Mouse (Mus musculus): ENCODE data around the gene Tsc22d1. TPM values are rescaled to one million over a fixed set of nuclear protein-coding genes. Genes with fewer than 3 reads are reported as not detected.

Tsc22d1 gene
- total and polyA plus RNA-seq, 3 experiments = 7.0 to 26.4 (median 14.6) TPM

GRCm38 (mm10) chr14:76521308-76521707, 106.5 kb downstream of the Tsc22d1 start:
- Histone ChIP-seq H3K9me3 (replicated peaks) (peaks cover 24% of the 10 kb centered on the region), H3K27me3 (ENCODE audit: insufficient read depth, low read length) (no peaks in the 10 kb centered on the region), H3K4me1 (ENCODE audit: insufficient read depth, low read depth, low read length) (no peaks in the 10 kb centered on the region), H3K36me3 (replicated peaks) (no peaks in the 10 kb centered on the region), H3K4me3 (ENCODE audit: low read depth, low read length) (no peak overlapping the region)
- ATAC-seq (ENCODE audit: extremely low read depth, insufficient number of reproducible peaks, low FRiP score, poor library complexity, severe bottlenecking) (no peak), DNase-seq (ENCODE audit: low spot score) (no peak)
- no peak for TF ChIP-seq POLR2AphosphoS5 (IDR thresholded peaks at IDR 0.05; ENCODE audit: insufficient replicate concordance, low read depth, low read length)
- TF ChIP-seq GATA2 (IDR thresholded peaks at IDR 0.05; ENCODE audit: borderline replicate concordance, low read depth, low read length) = no peak
- no peak for TF ChIP-seq TAL1 (conservative IDR thresholded peaks at IDR 0.05; ENCODE audit: low read depth, low read length)
- no peak for TF ChIP-seq CTCF (IDR thresholded peaks at IDR 0.05; ENCODE audit: low read depth, low read length)
- TF ChIP-seq GATA1 (IDR thresholded peaks at IDR 0.05; ENCODE audit: borderline replicate concordance, low read length) = no peak

GRCm38 (mm10) chr14:76523344-76523743, 108.6 kb downstream of the Tsc22d1 start:
- Histone ChIP-seq H3K27me3 (ENCODE audit: insufficient read depth, low read length) (no peaks in the 10 kb centered on the region), H3K4me3 (ENCODE audit: low read depth, low read length) (no peak overlapping the region), H3K9me3 (replicated peaks) (peaks cover 27% of the 10 kb centered on the region), H3K4me1 (ENCODE audit: insufficient read depth, low read depth, low read length) (no peaks in the 10 kb centered on the region), H3K36me3 (replicated peaks) (no peaks in the 10 kb centered on the region)
- ATAC-seq (ENCODE audit: extremely low read depth, insufficient number of reproducible peaks, low FRiP score, poor library complexity, severe bottlenecking) (no peak), DNase-seq (ENCODE audit: low spot score) (no peak)
- TF ChIP-seq GATA2 (IDR thresholded peaks at IDR 0.05; ENCODE audit: borderline replicate concordance, low read depth, low read length) (no peak), TAL1 (conservative IDR thresholded peaks at IDR 0.05; ENCODE audit: low read depth, low read length) (no peak), CTCF (IDR thresholded peaks at IDR 0.05; ENCODE audit: low read depth, low read length) (no peak), POLR2AphosphoS5 (IDR thresholded peaks at IDR 0.05; ENCODE audit: insufficient replicate concordance, low read depth, low read length) (no peak), GATA1 (IDR thresholded peaks at IDR 0.05; ENCODE audit: borderline replicate concordance, low read length) (no peak)

GRCm38 (mm10) chr14:76526467-76526866, 111.7 kb downstream of the Tsc22d1 start:
- H3K4me1 ChIP-seq (ENCODE audit: insufficient read depth, low read depth, low read length) = peaks cover 5% of the 10 kb centered on the region; the same call in 1 of the 2 replicates
- no peak for DNase-seq (ENCODE audit: low spot score)
- H3K4me3 ChIP-seq (ENCODE audit: low read depth, low read length) = no peak overlapping the region
- TF ChIP-seq GATA1 (IDR thresholded peaks at IDR 0.05; ENCODE audit: borderline replicate concordance, low read length) (no peak), TAL1 (conservative IDR thresholded peaks at IDR 0.05; ENCODE audit: low read depth, low read length) (no peak), GATA2 (IDR thresholded peaks at IDR 0.05; ENCODE audit: borderline replicate concordance, low read depth, low read length) (no peak), POLR2AphosphoS5 (IDR thresholded peaks at IDR 0.05; ENCODE audit: insufficient replicate concordance, low read depth, low read length) (no peak), CTCF (IDR thresholded peaks at IDR 0.05; ENCODE audit: low read depth, low read length) (no peak)
- H3K9me3 ChIP-seq (replicated peaks) = peaks cover 35% of the 10 kb centered on the region
- ATAC-seq (ENCODE audit: extremely low read depth, insufficient number of reproducible peaks, low FRiP score, poor library complexity, severe bottlenecking) = no peak
- no peaks in the 10 kb centered on the region for H3K36me3 ChIP-seq (replicated peaks)
- no peaks in the 10 kb centered on the region for H3K27me3 ChIP-seq (ENCODE audit: insufficient read depth, low read length)

- no peak for DNase-seq (ENCODE audit: low spot score)
- Histone ChIP-seq H3K27me3 (ENCODE audit: insufficient read depth, low read length) (no peaks in the 10 kb centered on the region), H3K4me1 (ENCODE audit: insufficient read depth, low read depth, low read length) (peaks cover 10% of the 10 kb centered on the region; the same call in 1 of the 2 replicates), H3K9me3 (replicated peaks) (peaks cover 38% of the 10 kb centered on the region), H3K36me3 (replicated peaks) (no peaks in the 10 kb centered on the region), H3K4me3 (ENCODE audit: low read depth, low read length) (no peak overlapping the region)
- ATAC-seq (ENCODE audit: extremely low read depth, insufficient number of reproducible peaks, low FRiP score, poor library complexity, severe bottlenecking) = no peak
- TF ChIP-seq TAL1 (conservative IDR thresholded peaks at IDR 0.05; ENCODE audit: low read depth, low read length) = no peak
- no peak for TF ChIP-seq GATA2 (IDR thresholded peaks at IDR 0.05; ENCODE audit: borderline replicate concordance, low read depth, low read length)
- no peak for TF ChIP-seq CTCF (IDR thresholded peaks at IDR 0.05; ENCODE audit: low read depth, low read length)
- TF ChIP-seq POLR2AphosphoS5 (IDR thresholded peaks at IDR 0.05; ENCODE audit: insufficient replicate concordance, low read depth, low read length) = no peak
- TF ChIP-seq GATA1 (IDR thresholded peaks at IDR 0.05; ENCODE audit: borderline replicate concordance, low read length) = no peak
These were observed 112.4 kb downstream of the Tsc22d1 start for GRCm38 (mm10) chr14:76527030-76527719.

- Histone ChIP-seq H3K36me3 (replicated peaks) (no peaks in the 10 kb centered on the region), H3K4me1 (ENCODE audit: insufficient read depth, low read depth, low read length) (peaks cover 10% of the 10 kb centered on the region), H3K9me3 (replicated peaks) (peaks cover 39% of the 10 kb centered on the region), H3K4me3 (ENCODE audit: low read depth, low read length) (no peak overlapping the region; the same call in 1 of the 2 replicates), H3K27me3 (ENCODE audit: insufficient read depth, low read length) (no peaks in the 10 kb centered on the region)
- no peak for ATAC-seq (ENCODE audit: extremely low read depth, insufficient number of reproducible peaks, low FRiP score, poor library complexity, severe bottlenecking)
- TF ChIP-seq GATA2 (IDR thresholded peaks at IDR 0.05; ENCODE audit: borderline replicate concordance, low read depth, low read length) (no peak), CTCF (IDR thresholded peaks at IDR 0.05; ENCODE audit: low read depth, low read length) (no peak), POLR2AphosphoS5 (IDR thresholded peaks at IDR 0.05; ENCODE audit: insufficient replicate concordance, low read depth, low read length) (no peak), TAL1 (conservative IDR thresholded peaks at IDR 0.05; ENCODE audit: low read depth, low read length) (no peak), GATA1 (IDR thresholded peaks at IDR 0.05; ENCODE audit: borderline replicate concordance, low read length) (no peak)
- no peak for DNase-seq (ENCODE audit: low spot score)
These were observed 113.1 kb downstream of the Tsc22d1 start for GRCm38 (mm10) chr14:76527758-76528313.

GRCm38 (mm10) chr14:76528641-76529040, 113.9 kb downstream of the Tsc22d1 start:
- H3K4me1 ChIP-seq (ENCODE audit: insufficient read depth, low read depth, low read length) = peaks cover 18% of the 10 kb centered on the region
- TF ChIP-seq TAL1 (conservative IDR thresholded peaks at IDR 0.05; ENCODE audit: low read depth, low read length) = no peak
- no peak for TF ChIP-seq CTCF (IDR thresholded peaks at IDR 0.05; ENCODE audit: low read depth, low read length)
- TF ChIP-seq POLR2AphosphoS5 (IDR thresholded peaks at IDR 0.05; ENCODE audit: insufficient replicate concordance, low read depth, low read length) = no peak
- no peak for TF ChIP-seq GATA1 (IDR thresholded peaks at IDR 0.05; ENCODE audit: borderline replicate concordance, low read length)
- no peak for TF ChIP-seq GATA2 (IDR thresholded peaks at IDR 0.05; ENCODE audit: borderline replicate concordance, low read depth, low read length)
- H3K27me3 ChIP-seq (ENCODE audit: insufficient read depth, low read length) = no peaks in the 10 kb centered on the region
- no peaks in the 10 kb centered on the region for H3K36me3 ChIP-seq (replicated peaks)
- peaks cover 45% of the 10 kb centered on the region for H3K9me3 ChIP-seq (replicated peaks)
- ATAC-seq (ENCODE audit: extremely low read depth, insufficient number of reproducible peaks, low FRiP score, poor library complexity, severe bottlenecking) = no peak
- H3K4me3 ChIP-seq (ENCODE audit: low read depth, low read length) = no peak overlapping the region
- no peak for DNase-seq (ENCODE audit: low spot score)

Data from G1E (cell line).